Mouse (Mus musculus) bone marrow, adult 2 months (tissue): ENCODE data around the gene Nit2.

Source experiments
- CTCF ChIP-seq: fragments of 200-500 bp; IDR thresholded peaks from 2 replicates; pipeline ENCODE4 v1.5.1; 2011; ENCODE audit warnings: low read length, control low read depth; ENCODE audit not compliant: control insufficient read depth, insufficient read depth
- POLR2A ChIP-seq: fragments of 200-500 bp; IDR thresholded peaks from 2 replicates; pipeline ENCODE4 v1.6.1; 2011; ENCODE audit warnings: low read depth, mild to moderate bottlenecking, control low read depth, low read length, borderline replicate concordance; ENCODE audit not compliant: control insufficient read depth

GRCm38 (mm10) chr16:57196590-57196989 is 29.4 kb upstream of the Nit2 start:
- TF ChIP-seq POLR2A: no peak
- TF ChIP-seq CTCF: no peak
